Mouse (Mus musculus) kidney, embryonic 15.5 days (tissue): ENCODE data around the gene Maml2. TPM values are rescaled to one million over a fixed set of nuclear protein-coding genes. Genes with fewer than 3 reads are reported as not detected.

Experiments used
- ATAC-seq: fragments of 200-750 bp; cut with Nextera tagmentation; replicated peaks from 2 replicates; pipeline ENCODE4 v1.8.0; 2017; ENCODE audit warnings: moderate TSS enrichment; ENCODE audit not compliant: low FRiP score
- H3K27ac ChIP-seq: fragments of 300-500 bp; sonication (generic); 2 replicates; pipeline ENCODE4 v1.5.1; 2015; ENCODE audit warnings: mild to moderate bottlenecking, inconsistent platforms
- H3K27me3 ChIP-seq: fragments of 300-500 bp; sonication (generic); 2 replicates; pipeline ENCODE4 v1.6.1; 2015; ENCODE audit warnings: inconsistent platforms
- H3K36me3 ChIP-seq: fragments of 300-500 bp; sonication (generic); 2 replicates; pipeline ENCODE4 v1.6.1; 2015; ENCODE audit warnings: inconsistent platforms
- H3K4me1 ChIP-seq: fragments of 300-500 bp; sonication (generic); 2 replicates; pipeline ENCODE4 v1.6.1; 2015; ENCODE audit warnings: inconsistent platforms
- H3K4me2 ChIP-seq: fragments of 300-500 bp; sonication (generic); 2 replicates; pipeline ENCODE4 v1.6.1; 2015; ENCODE audit warnings: moderate library complexity, mild to moderate bottlenecking, inconsistent platforms
- H3K4me3 ChIP-seq: fragments of 300-500 bp; sonication (generic); replicated peaks from 2 replicates; pipeline ENCODE4 v1.5.1; 2015; ENCODE audit warnings: mild to moderate bottlenecking, inconsistent platforms
- H3K9ac ChIP-seq: fragments of 300-500 bp; sonication (generic); 2 replicates; pipeline ENCODE4 v1.6.1; 2015; ENCODE audit warnings: mild to moderate bottlenecking, inconsistent platforms
- H3K9me3 ChIP-seq: fragments of 300-500 bp; sonication (generic); replicated peaks from 2 replicates; pipeline ENCODE4 v1.6.1; 2016; ENCODE audit warnings: inconsistent platforms
- WGBS: fragments of 180-500 bp; shearing (Covaris S2); methylation state at CpG from one replicate; pipeline ENCODE4 v1.1.7; 2015; ENCODE audit warnings: mixed read lengths; 5-methylcytosine and 5-hydroxymethylcytosine counted together
- polyA plus RNA-seq: library from polyadenylated mRNA; unstranded; fragments of >200 nt; fragmentation: Nextera tagmentation; extraction: Ambion mirVana; gene quantifications from 2 replicates; pipeline ENCODE4 v1.2.1, GENCODE M21; 2015

Maml2 gene
- polyA plus RNA-seq, 1 experiment from 2014 or later = 10.5 TPM

DNA sequence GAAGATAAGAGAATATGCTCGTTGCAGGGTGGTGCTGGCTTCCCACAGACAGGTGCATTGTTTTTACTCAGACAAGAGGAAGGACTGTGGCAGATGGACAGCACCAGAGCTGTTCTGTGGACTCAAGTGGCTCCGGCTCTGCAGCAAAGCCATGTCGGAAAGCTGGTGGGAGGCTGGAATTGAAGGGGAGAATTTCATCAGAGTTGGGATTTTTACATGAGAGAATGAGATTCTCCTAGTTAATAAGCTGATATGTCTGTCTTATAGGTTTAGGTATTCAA is 301.5 kb downstream of the Maml2 start:
- no peaks in the 10 kb centered on the region for H3K36me3 ChIP-seq
- no peaks in the 10 kb centered on the region for H3K9me3 ChIP-seq
- ATAC-seq = no peak
- H3K4me3 ChIP-seq = no peak overlapping the region
- H3K27ac ChIP-seq = no peak overlapping the region
- no peak overlapping the region for H3K4me2 ChIP-seq
- H3K9ac ChIP-seq = no peak overlapping the region
- 89% methylated on average over 3 of the region's 3 CpGs for WGBS
- no peaks in the 10 kb centered on the region for H3K4me1 ChIP-seq
- H3K27me3 ChIP-seq = no peaks in the 10 kb centered on the region

DNA sequence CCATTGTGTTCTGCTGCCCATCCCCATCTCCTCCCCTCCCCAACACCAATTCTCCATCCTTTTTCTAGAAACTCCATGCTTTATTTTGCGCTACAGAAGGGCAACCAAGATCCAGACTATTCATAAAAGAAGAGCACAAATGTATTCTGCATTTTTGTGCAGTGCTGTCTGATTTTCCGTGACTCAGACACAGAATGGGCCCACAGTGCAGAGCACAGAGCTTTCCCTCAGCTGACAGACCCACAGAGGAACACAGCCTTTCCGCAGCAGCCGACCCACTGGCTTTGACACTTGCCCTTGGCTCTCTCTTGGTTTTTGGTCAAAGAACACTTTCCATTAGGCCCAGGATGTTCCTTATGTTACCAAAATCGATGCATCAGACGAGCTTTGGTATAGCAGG is 302.0 kb downstream of the Maml2 start:
- no peaks in the 10 kb centered on the region for H3K9me3 ChIP-seq
- H3K36me3 ChIP-seq = no peaks in the 10 kb centered on the region
- H3K9ac ChIP-seq = no peak overlapping the region
- no peak overlapping the region for H3K4me2 ChIP-seq
- H3K27ac ChIP-seq = no peak overlapping the region
- no peaks in the 10 kb centered on the region for H3K4me1 ChIP-seq
- no peak overlapping the region for H3K4me3 ChIP-seq
- H3K27me3 ChIP-seq = no peaks in the 10 kb centered on the region
- no peak for ATAC-seq
- 93% methylated on average over 6 of the region's 6 CpGs for WGBS

DNA sequence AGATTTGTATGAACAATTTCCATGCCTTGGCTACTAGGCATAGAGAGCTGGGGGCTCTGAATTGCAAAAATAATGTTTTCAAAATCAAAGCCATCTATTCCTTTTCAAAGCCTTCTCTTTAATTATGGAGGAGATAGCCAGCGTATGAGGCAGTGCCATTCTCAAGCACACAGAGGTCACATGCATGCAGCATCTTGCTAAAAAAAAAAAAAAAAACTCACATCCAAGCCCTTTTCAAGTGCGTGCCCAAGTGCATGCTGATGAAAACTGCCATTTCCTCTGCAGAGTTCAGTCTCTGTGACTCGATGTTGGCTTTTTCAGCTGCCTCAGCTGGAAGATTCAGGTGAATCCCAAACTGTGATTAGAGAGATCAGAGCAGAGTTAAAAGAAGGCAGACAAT is 304.0 kb downstream of the Maml2 start:
- Histone ChIP-seq H3K27ac (no peak overlapping the region), H3K4me3 (no peak overlapping the region), H3K4me2 (no peak overlapping the region), H3K36me3 (no peaks in the 10 kb centered on the region), H3K9ac (no peak overlapping the region), H3K27me3 (no peaks in the 10 kb centered on the region), H3K9me3 (no peaks in the 10 kb centered on the region), H3K4me1 (no peaks in the 10 kb centered on the region)
- 85% methylated on average over 3 of the region's 3 CpGs for WGBS
- ATAC-seq = no peak

DNA sequence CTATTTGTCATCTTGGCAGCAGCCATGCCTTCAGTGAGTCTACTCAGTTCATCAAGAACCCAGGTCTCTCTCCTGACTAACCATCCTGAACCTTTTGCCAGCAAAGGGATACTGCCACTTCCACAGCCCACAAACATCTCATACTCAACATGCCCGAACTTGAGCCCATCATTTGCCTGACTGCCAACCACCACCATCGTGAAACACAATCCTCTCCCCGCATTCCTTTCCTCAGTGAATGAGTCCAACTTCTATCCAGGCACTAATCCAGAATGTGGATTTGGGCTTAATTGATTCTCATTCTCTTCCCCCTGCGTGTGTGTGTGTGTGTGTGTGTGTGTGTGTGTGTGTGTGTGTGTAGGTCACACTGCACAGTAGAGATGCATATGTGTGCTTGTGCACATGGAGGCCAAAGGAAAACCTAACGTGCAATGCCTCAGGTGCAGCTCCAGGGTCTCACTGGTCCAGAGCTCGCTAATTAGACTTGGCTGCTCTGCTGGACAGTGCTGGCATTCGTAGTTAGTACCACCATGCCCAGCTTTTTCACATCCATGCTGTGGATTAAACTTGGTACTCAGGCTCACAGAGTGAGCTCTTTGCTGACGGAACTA is 305.9 kb downstream of the Maml2 start:
- WGBS = 74% methylated on average over 8 of the region's 8 CpGs
- ATAC-seq = no peak
- no peak overlapping the region for H3K27ac ChIP-seq
- H3K27me3 ChIP-seq = no peaks in the 10 kb centered on the region
- no peaks in the 10 kb centered on the region for H3K9me3 ChIP-seq
- H3K36me3 ChIP-seq = no peaks in the 10 kb centered on the region
- 0 out of 2 replicates have a peak, but pooled peaks cover under 1% of the 10 kb centered on the region for H3K4me1 ChIP-seq
- no peak overlapping the region for H3K4me2 ChIP-seq
- no peak overlapping the region for H3K4me3 ChIP-seq
- H3K9ac ChIP-seq = no peak overlapping the region

DNA sequence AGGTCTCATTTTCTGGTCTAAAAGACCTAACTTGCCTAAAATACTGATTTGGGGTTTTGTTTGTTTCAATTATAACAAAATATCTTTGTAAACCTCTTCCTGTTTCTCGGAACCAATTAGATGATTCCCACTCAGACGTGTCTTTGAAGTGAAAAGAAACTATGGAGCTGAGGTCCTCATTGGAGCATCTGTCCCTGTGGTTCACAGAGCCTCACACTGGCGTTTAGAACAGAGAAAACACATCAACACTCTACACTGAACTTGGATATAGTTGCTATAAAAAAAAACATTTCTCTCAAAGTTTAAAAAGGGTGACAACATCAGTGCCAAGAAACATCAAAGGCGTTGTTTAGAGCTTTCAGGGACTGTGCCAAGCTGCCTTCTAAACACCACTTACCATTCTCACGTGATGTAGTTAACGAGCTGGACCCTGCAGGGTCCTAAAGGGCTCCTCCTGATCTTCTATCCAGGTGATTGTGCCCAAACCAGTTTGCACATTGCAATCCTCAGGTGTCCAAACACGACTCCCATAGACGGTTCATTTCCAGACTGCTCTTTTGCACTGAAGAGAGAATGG is 309.9 kb downstream of the Maml2 start:
- no peak overlapping the region for H3K4me3 ChIP-seq
- WGBS = 71% methylated on average over 8 of the region's 8 CpGs
- no peaks in the 10 kb centered on the region for H3K9me3 ChIP-seq
- no peaks in the 10 kb centered on the region for H3K27me3 ChIP-seq
- H3K27ac ChIP-seq = no peak overlapping the region
- H3K36me3 ChIP-seq = no peaks in the 10 kb centered on the region
- no peak overlapping the region for H3K4me2 ChIP-seq
- no peak for ATAC-seq
- H3K9ac ChIP-seq = no peak overlapping the region
- peaks cover 13% of the 10 kb centered on the region for H3K4me1 ChIP-seq

DNA sequence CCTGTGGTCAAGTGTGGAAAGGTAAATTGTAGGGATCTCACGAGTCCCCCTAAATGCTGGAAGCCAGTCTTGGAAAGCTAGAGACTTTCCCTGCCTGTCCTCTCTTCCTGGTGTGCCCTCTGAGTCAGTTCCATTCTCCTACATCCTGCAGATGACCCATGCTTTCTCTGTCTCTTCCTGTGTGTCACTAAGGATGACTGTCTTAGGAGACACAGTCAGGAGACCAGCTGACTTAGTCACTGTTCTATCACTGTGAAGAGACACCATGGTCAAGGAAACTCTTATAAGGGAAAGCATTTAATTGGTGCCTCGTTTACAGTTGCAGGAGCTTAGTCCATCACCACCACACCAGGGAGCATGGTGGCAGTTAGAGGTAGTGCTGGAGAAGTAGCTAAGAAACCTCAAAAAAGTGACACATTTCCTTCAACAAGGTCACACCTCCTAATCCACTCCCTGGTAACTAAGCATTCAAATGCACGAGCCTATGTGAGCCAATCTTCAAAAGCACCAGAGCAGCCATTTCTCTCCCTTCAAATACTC is 310.8 kb downstream of the Maml2 start:
- WGBS = 70% methylated on average over 3 of the region's 3 CpGs
- Histone ChIP-seq H3K36me3 (no peaks in the 10 kb centered on the region), H3K9ac (no peak overlapping the region), H3K27ac (no peak overlapping the region), H3K4me1 (peaks cover 19% of the 10 kb centered on the region), H3K4me3 (no peak overlapping the region), H3K9me3 (no peaks in the 10 kb centered on the region), H3K27me3 (no peaks in the 10 kb centered on the region), H3K4me2 (no peak overlapping the region)
- no peak for ATAC-seq

DNA sequence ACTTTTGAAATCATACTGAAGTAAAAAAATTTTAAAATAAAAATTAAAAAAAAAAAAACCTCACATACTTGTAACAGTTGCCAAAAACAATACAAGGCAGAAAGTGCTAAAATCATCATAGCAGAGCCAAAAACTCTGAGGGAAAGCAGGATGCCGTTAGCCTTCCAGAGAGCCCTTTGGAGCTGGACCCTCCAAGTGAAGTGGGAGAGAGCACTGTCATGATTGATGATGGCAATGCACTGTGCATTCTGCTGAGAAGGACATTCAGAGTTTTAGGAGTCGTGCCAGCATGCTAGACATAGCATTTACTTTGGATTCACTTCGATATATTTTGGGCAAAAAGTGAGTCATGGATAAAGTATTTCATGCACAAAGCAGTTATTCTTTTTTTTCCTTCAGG is 313.8 kb downstream of the Maml2 start:
- Histone ChIP-seq H3K4me2 (no peak overlapping the region), H3K27me3 (no peaks in the 10 kb centered on the region), H3K9ac (no peak overlapping the region), H3K27ac (peak overlapping the region; percentile 64), H3K36me3 (no peaks in the 10 kb centered on the region), H3K4me3 (no peak overlapping the region), H3K4me1 (peaks cover 34% of the 10 kb centered on the region), H3K9me3 (no peaks in the 10 kb centered on the region)
- ATAC-seq = peak; percentile 74
- 39% methylated on average over 3 of the region's 3 CpGs for WGBS

DNA sequence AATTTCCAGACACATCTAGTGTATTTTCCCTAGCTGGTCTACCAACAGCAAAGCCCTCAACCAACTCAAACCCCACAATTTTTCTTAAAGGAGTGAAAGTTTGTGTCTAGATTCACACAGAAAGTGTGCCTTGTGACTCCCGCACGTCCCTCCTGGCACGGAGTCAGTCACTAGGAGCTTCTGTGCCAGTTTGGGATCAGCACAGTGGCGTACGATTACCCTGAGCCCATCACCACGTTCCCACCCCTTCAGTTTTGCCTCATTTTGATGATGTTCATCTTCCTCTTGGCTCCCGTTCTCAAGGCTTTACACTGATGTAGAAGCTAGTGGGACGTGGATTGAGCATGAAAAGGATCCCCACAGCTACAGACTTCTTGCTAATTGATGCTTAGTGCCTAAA is 314.6 kb downstream of the Maml2 start:
- Histone ChIP-seq H3K27ac (no peak overlapping the region), H3K9ac (no peak overlapping the region), H3K4me3 (no peak overlapping the region), H3K9me3 (no peaks in the 10 kb centered on the region), H3K36me3 (no peaks in the 10 kb centered on the region), H3K27me3 (no peaks in the 10 kb centered on the region), H3K4me1 (peaks cover 40% of the 10 kb centered on the region), H3K4me2 (no peak overlapping the region)
- WGBS = 81% methylated on average over 8 of the region's 8 CpGs
- ATAC-seq = no peak

DNA sequence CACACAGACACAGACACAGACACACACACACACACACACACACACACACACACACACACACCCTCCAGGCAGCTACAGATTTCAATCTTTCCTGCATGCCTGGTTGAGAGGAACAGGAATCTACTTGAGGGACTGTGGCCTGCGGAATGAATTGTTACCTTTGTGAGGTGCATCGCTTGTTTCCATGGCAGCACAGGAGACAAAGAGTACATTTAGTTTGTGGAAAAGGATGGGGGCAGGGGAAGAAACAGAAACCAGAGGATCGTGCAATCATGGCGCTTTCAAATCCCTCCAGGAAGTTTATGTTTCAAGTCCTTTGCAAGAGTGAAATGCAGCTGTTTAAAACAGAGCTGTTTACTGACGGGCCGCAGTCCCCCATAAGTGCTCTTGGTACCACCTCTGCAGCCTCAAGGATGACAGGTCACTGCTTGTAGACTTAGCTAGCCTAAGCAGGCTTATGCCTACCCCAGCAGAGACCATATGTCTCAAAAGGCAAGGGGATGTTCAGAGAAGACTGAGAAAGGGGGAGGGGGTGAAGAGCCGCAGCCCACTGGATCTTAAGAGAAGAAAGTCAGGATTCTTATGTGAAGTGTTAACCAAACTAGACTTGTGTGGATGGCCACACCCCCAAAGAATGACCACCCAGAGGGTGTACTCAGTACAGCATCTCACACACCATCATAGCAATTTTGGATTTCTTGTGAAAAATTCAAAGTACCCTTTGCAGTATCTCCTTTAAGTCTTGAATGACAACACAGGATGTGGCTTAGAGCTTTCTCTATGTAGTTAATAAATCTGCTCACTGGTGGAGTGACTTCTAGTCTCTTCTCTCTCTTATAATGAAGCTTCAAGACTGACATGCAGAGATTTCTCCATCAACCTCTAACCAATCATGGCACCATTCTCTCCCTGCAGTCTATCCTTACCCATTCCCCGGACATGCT is 315.8 kb downstream of the Maml2 start:
- no peak for ATAC-seq
- Histone ChIP-seq H3K27ac (peak overlapping the region; percentile 56; the same call in 1 of the 2 replicates), H3K4me1 (peaks cover 40% of the 10 kb centered on the region), H3K9ac (no peak overlapping the region), H3K27me3 (no peaks in the 10 kb centered on the region), H3K4me3 (no peak overlapping the region), H3K4me2 (peak overlapping the region; percentile 14; the same call in 1 of the 2 replicates), H3K36me3 (no peaks in the 10 kb centered on the region), H3K9me3 (no peaks in the 10 kb centered on the region)
- 44% methylated on average over 8 of the region's 8 CpGs for WGBS

DNA sequence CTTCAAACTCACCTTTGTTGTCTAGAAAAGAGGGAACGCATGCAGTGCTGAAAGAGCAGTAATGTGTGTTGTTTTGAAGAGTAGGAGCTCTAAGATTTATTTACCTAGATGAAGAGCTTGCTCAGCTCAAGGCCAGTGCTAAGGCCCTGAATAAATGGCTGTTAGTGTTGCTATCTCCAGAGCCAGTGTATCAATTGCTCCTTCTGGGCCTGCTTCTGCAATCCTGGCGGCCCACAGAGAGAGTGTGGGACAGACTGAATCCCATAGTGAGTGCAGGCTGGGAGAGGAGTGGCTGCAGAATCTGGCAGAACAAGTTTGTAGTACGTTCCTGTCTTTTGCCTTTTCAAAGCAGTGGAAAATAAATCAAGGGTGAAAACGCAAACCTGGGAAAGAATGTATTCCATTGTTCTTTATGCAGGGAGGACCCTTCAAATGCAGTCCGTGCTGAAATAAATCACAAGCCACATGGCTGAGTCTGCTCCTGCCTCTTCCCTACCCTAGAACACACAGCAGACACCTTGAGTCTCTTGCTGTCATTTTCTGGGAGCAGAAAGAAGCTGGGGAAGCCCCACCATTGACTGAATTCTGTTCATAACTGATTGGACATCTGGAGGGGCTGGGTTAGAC is 318.7 kb downstream of the Maml2 start:
- no peaks in the 10 kb centered on the region for H3K27me3 ChIP-seq
- peak overlapping the region; percentile 67 for H3K27ac ChIP-seq
- no peaks in the 10 kb centered on the region for H3K9me3 ChIP-seq
- H3K9ac ChIP-seq = no peak overlapping the region
- no peaks in the 10 kb centered on the region for H3K36me3 ChIP-seq
- WGBS = 39% methylated on average over 5 of the region's 5 CpGs
- H3K4me3 ChIP-seq = no peak overlapping the region
- ATAC-seq = peak; percentile 38; the same call in 1 of the 2 replicates
- H3K4me1 ChIP-seq = peaks cover 31% of the 10 kb centered on the region
- H3K4me2 ChIP-seq = no peak overlapping the region

DNA sequence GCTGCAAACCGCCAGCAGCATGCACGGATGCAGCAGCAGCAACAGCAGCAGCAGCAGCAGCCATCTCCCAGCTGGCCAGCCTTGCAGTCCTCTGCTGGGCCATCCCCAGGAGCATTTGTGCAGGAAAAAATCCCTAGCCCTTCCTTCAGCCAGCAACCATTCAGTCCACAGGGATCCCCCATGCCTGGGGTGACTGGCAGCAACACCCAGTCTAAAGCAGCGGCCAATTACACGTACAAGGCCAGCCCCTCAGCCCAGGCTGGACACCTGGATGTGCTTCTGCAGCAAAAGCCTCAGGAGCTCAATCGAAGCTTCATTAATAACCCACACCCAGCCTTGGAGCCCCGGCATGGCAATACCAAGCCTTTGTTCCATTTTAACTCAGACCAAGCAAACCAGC is 323.0 kb downstream of the Maml2 start:
- 87% methylated on average over 6 of the region's 6 CpGs for WGBS
- H3K4me1 ChIP-seq = peaks cover 16% of the 10 kb centered on the region
- H3K27me3 ChIP-seq = no peaks in the 10 kb centered on the region
- H3K9me3 ChIP-seq = no peaks in the 10 kb centered on the region
- H3K36me3 ChIP-seq = no peaks in the 10 kb centered on the region
- ATAC-seq = no peak
- no peak overlapping the region for H3K4me3 ChIP-seq
- no peak overlapping the region for H3K27ac ChIP-seq
- no peak overlapping the region for H3K9ac ChIP-seq
- no peak overlapping the region for H3K4me2 ChIP-seq

DNA sequence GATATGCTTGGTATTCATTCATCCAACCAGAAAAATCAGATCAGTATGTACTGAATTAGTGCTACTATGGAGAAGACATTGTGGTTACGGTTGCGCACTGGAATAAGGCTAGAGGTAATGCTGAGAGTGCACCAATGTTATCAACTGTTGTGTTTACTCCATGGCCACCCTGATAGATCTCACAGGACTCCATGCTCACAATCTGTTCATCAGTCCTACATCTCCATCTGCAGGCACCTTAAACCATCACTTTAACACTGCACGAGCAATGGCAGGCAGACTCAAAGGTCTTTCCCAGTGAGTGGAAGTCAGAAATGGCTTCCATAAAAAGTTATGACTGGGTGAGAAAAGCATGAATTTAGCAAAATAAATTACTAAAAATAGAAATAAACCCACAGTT is 324.2 kb downstream of the Maml2 start:
- 0 out of 2 replicates have a peak, but pooled peaks have one; percentile 46 for ATAC-seq
- WGBS = 89% methylated on average over 3 of the region's 3 CpGs
- H3K9me3 ChIP-seq = no peaks in the 10 kb centered on the region

More for the DNA sequence above, 324.2 kb downstream of the Maml2 start:
- H3K4me2 ChIP-seq = no peak overlapping the region
- H3K4me1 ChIP-seq = peaks cover 6% of the 10 kb centered on the region
- no peak overlapping the region for H3K9ac ChIP-seq
- no peaks in the 10 kb centered on the region for H3K36me3 ChIP-seq
- no peaks in the 10 kb centered on the region for H3K27me3 ChIP-seq
- no peak overlapping the region for H3K4me3 ChIP-seq
- H3K27ac ChIP-seq = no peak overlapping the region
